Mouse (Mus musculus): ENCODE results near the gene Vav3.

Vav3 gene

DNA sequence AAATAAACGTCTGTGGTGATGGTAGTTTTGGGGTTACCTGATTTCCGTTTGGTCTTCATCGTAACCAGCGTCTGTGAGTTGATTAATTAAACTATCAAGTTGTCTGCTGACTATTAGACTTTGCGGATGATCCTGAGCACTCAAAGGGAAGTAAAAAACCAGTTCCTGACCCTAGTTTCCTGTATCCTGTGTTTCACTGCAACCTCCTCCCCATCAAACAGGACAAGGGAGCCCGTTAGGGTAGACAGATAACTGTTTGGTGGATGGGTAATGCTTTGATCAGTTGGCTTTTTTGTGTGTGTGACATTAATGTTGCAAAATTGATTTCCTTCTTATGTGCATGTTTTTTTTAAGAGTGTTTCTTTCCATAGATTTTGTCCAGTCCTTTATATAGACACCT, 12.2 kb downstream of the Vav3 start:
- DNase-seq (ENCODE audit: low spot score in 2 of 2): no peak

DNA sequence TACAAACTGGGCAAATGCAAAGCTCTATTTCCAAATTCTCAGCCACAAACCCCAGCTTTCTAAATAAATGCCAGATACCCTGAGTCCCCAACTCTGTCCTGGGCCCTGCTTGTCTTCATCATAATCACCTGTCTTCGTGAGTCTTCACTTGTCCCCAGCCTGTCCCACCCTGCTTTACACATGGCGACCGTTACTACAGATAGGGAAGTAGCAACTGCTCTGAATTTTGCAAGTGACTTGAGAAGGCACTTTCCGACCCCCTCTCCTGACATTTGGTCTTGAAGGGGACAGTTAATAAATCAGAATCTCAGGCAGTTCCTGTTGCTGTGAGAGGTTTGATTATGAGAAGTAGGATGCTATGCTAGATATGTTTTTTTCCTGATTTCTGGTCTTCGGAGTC, 13.4 kb downstream of the Vav3 start:
- no peak for DNase-seq (ENCODE audit: low spot score in 2 of 2)

GRCm38 (mm10) chr3:109355158-109355557, 14.7 kb downstream of the Vav3 start:
- DNase-seq (ENCODE audit: low spot score in 2 of 2): no peak

- no peak for DNase-seq (ENCODE audit: low spot score in 2 of 2)
These were observed 20.3 kb downstream of the Vav3 start for GRCm38 (mm10) chr3:109360746-109361145.

- no peak for DNase-seq (ENCODE audit: low spot score in 2 of 2)
These were observed 21.4 kb downstream of the Vav3 start for GRCm38 (mm10) chr3:109361882-109362281.

DNA sequence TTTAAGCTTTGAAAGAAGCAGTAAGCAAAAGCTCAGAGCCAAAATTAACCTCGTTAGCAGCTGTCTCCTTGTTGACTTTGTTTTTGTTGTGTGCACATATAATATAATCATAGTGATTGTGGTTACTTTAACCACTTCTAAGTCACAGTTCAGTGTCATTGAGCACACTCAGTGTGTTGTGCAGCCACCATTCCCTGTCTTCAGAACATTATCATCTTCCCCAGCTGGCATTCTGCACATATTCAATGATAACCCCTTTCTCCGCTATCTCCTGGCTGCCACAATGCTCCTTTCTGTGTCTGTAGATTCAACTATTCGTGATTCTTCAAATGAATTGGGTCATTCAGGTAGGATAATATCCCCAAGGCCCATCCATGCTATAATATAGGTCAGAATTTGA, 21.9 kb downstream of the Vav3 start:
- DNase-seq (ENCODE audit: low spot score in 2 of 2): no peak

DNA sequence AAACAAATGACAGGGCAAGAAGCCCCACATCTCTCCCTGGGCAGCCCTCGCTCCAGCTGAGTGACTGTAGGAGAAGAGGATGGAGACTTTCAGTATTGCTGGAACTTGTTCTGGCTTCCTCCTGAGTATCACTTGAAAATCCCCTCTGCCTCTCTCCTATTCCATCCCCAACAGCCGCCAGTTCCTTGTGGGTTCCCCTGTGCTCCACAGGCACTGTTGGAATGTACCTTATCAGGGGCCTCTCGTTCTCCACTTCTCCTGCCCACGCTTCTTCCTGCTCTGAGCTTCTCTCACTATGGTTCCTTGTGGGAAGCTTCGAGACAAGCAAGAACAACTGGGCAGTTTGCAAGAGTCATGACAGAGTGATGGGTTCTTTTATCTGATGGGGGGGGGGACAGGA, 23.1 kb downstream of the Vav3 start:
- DNase-seq (ENCODE audit: low spot score in 2 of 2): no peak

DNA sequence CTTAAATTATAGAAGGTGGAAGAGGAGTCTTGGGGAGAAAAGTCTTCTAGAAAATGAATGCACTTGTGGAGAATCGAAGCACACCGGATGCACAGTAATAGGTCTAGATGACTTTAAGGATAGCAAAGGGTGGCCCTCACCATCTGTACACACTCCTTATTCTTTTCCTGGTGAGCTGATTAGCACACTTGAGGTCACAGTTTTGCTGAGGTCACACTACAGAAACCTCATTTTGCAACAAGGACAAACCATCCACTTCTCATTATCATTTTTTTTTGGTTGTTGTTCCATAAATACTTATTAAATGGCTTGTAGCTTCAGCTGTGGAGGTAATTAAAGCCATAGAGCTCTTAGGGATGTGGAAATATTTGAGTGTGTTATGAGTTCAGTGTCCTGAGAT, 25.4 kb downstream of the Vav3 start:
- DNase-seq (ENCODE audit: low spot score in 2 of 2): no peak

DNA sequence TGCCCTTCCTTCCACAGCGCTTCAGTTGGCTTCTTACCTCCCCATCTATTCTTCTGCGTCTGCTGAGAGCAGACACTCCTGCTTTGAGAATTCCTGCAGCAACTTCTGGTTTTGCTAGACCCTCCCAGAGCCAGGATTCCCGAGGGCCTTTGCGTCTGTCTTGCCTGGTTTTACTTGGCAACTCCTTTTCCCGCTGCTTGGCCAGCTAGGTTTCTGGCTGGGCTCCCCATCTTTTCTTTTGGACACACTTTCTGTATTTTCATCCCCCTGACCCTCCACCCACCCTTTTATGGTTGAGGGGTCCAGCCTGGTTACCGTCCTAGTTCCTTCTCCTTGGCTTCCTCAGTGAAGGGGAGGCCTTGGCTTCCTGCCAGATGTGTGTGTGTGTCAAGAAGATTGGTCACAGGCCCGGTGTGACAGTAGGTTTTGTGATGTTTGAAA, 26.0 kb downstream of the Vav3 start:
- no peak for DNase-seq (ENCODE audit: low spot score in 2 of 2)

GRCm38 (mm10) chr3:109368383-109369289, 28.2 kb downstream of the Vav3 start:
- no peak for DNase-seq (ENCODE audit: low spot score in 2 of 2)

DNA sequence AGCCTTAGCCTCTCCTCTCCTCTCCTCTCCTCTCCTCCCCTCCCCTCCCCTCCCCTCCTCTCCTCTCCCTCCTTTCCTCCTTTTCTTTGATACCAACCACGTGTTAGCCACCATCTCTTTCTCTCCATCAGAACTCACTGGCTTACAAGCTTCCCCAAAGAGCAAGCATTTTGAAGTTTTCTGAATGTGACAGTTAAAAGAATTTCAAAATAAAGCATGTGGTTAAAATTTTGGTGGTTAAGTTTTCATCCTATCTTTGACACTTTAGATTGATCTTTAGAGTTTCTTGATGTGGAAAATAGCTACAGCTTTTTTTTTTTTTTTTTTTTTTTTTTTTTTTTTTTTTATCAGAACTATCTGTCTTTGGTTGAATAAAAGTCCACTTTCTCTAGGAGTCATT, 31.1 kb downstream of the Vav3 start:
- no peak for DNase-seq (ENCODE audit: low spot score in 2 of 2)

DNA sequence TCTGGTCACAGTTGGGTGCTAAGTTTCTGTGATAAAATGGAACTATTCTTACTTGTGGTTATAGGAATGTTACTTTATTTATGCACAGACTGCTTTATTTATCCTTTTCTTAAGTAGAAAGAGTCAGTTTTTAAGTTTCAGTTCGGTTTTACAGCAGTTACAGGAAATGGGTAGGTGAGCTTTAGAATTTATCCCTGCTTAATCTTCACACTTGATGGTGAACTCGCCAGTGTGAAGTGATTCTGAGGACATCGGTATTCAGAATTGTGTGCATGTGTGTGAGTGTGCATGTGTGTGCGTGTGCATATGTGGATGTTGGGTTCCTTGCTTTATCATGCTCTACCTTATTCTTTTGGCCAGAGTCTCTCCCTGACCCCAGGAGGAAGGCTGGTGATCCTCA, 32.2 kb downstream of the Vav3 start:
- no peak for DNase-seq (ENCODE audit: low spot score in 2 of 2)

- DNase-seq (ENCODE audit: low spot score in 2 of 2): no peak
These were observed 37.8 kb downstream of the Vav3 start for GRCm38 (mm10) chr3:109378278-109378677.

- DNase-seq (ENCODE audit: low spot score in 2 of 2): no peak
These were observed 38.2 kb downstream of the Vav3 start for GRCm38 (mm10) chr3:109378684-109379083.

GRCm38 (mm10) chr3:109388730-109389129, 48.3 kb downstream of the Vav3 start:
- no peak for DNase-seq (ENCODE audit: low spot score in 2 of 2)

GRCm38 (mm10) chr3:109401527-109401926, 61.1 kb downstream of the Vav3 start:
- no peak for DNase-seq (ENCODE audit: low spot score in 2 of 2)

GRCm38 (mm10) chr3:109411294-109411693, 70.8 kb downstream of the Vav3 start:
- no peak for DNase-seq (ENCODE audit: low spot score in 2 of 2)

DNA sequence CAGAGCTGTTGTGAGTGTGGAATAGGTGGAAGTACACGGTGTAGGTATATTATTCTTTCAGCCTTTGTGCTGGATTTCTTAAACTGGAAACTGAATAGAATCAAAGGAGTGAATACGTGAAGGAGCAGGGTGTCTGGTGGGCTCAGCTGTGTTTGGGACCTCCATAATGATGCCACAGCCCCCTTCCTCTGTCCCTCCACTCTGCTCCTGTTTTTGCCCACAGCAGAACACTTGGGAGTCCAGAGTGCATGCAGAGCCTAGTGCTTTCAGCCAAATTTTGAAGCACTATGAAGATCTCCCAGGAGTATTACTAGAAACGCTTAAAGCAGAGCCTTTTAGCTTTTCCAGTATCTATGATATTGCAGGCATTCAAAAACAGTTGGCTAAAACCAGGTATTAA, 80.0 kb downstream of the Vav3 start:
- DNase-seq (ENCODE audit: low spot score in 2 of 2): no peak

GRCm38 (mm10) chr3:109421019-109421418, 80.6 kb downstream of the Vav3 start:
- DNase-seq (ENCODE audit: low spot score in 2 of 2): no peak

DNA sequence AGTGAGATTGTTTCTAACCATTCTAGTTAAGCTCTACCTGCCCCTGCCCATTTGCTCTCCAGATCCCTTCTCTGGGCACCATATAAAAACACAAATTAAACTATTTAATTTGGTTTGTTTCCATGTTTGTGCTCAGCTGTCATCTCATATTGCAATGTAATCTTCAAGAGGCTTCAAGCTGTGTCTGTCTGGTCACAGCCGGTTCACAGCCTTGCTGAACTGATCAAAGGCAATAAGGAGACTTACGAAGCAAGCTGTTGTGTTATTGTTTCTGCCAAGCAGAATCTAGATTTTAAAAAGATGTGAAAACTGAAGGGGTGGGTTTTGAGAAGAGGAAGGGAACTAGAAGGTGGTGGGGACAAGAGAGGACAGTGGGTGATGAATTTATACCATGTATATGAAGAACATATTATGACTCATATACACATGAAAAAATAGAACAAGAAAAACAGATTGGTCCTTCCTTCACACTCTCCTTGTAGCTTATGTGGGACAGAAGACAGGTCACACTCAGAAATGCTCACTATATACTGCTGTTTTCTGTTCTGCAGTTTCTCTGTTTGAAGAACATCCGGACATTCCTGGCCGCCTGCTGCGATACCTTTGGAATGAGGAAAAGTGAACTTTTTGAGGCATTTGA, 83.1 kb downstream of the Vav3 start:
- no peak for DNase-seq (ENCODE audit: low spot score in 2 of 2)

GRCm38 (mm10) chr3:109431285-109431684, 90.8 kb downstream of the Vav3 start:
- DNase-seq (ENCODE audit: low spot score in 2 of 2): no peak

GRCm38 (mm10) chr3:109438552-109438951, 98.1 kb downstream of the Vav3 start:
- DNase-seq (ENCODE audit: low spot score in 2 of 2): no peak

DNA sequence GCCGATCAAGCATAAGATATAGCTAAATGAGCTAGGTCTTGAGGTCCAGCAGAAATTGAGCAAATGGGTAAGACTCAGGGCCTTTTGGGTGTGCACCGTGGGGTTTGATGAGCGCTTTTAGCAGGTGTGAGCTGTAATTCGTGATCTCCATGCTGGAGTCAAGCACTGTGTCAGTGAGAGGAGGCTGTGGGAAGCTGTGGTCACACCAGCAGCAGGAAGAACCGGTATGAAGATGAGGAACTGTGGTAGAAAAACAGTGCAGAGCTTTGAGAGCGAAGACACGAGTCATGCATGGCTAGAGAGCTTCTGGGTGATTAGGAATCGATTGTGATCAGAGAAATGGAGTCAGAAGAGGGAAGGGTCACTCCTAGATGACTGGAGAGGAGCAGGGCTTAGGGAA, 98.8 kb downstream of the Vav3 start:
- no peak for DNase-seq (ENCODE audit: low spot score in 2 of 2)

All from frontal cortex, postnatal 25 days (tissue).